Mouse (Mus musculus) layer of hippocampus, adult 9-10 months (tissue): ENCODE measurements around the gene Gpm6a.
"Not testable (repeated sequence)": the region's sequence is repeated elsewhere in the genome, so short reads cannot be mapped to it uniquely, and the experiment has no call there.

Source experiments
- DNase-seq: peaks from one replicate; pipeline ENCODE4 v3.0.0; 2022; ENCODE audit warnings: low spot score

The Gpm6a gene

GRCm38 (mm10) chr8:55012228-55012627 lies 57.6 kb downstream of the Gpm6a start:
- DNase-seq: no peak

- no peak for DNase-seq
Measured at GRCm38 (mm10) chr8:55017071-55017470, 62.4 kb downstream of the Gpm6a start.

- no peak for DNase-seq
Measured at GRCm38 (mm10) chr8:55025851-55026660, 71.4 kb downstream of the Gpm6a start.

- no peak for DNase-seq
Measured at GRCm38 (mm10) chr8:55026661-55027000, 72.0 kb downstream of the Gpm6a start.

- DNase-seq: no peak
Measured at GRCm38 (mm10) chr8:55028371-55028770, 73.7 kb downstream of the Gpm6a start.

GRCm38 (mm10) chr8:55031099-55031498 lies 76.5 kb downstream of the Gpm6a start:
- no peak for DNase-seq

GRCm38 (mm10) chr8:55034309-55034708 lies 79.7 kb downstream of the Gpm6a start:
- peak; percentile 93 for DNase-seq

- no peak for DNase-seq
Measured at GRCm38 (mm10) chr8:55035416-55035815, 80.8 kb downstream of the Gpm6a start.

GRCm38 (mm10) chr8:55042955-55043354 lies 88.3 kb downstream of the Gpm6a start:
- DNase-seq: no peak

- DNase-seq: peak; percentile 88
Measured at GRCm38 (mm10) chr8:55048396-55048795, 93.8 kb downstream of the Gpm6a start.

GRCm38 (mm10) chr8:55049979-55050378 lies 95.3 kb downstream of the Gpm6a start:
- no peak for DNase-seq

- not testable (repeated sequence) for DNase-seq
Measured at GRCm38 (mm10) chr8:55068811-55069210, 114.2 kb downstream of the Gpm6a start.

GRCm38 (mm10) chr8:55073481-55073880 lies 118.8 kb downstream of the Gpm6a start:
- DNase-seq: no peak

GRCm38 (mm10) chr8:55102195-55102594 lies 147.6 kb downstream of the Gpm6a start:
- DNase-seq: no peak

GRCm38 (mm10) chr8:55103065-55103464 lies 148.4 kb downstream of the Gpm6a start:
- DNase-seq: no peak

GRCm38 (mm10) chr8:55103891-55104481 lies 149.3 kb downstream of the Gpm6a start:
- DNase-seq: peak; percentile 26
